Comparison of ENCODE assay signal across 9 mouse cellular contexts in the genomic region with DNA sequence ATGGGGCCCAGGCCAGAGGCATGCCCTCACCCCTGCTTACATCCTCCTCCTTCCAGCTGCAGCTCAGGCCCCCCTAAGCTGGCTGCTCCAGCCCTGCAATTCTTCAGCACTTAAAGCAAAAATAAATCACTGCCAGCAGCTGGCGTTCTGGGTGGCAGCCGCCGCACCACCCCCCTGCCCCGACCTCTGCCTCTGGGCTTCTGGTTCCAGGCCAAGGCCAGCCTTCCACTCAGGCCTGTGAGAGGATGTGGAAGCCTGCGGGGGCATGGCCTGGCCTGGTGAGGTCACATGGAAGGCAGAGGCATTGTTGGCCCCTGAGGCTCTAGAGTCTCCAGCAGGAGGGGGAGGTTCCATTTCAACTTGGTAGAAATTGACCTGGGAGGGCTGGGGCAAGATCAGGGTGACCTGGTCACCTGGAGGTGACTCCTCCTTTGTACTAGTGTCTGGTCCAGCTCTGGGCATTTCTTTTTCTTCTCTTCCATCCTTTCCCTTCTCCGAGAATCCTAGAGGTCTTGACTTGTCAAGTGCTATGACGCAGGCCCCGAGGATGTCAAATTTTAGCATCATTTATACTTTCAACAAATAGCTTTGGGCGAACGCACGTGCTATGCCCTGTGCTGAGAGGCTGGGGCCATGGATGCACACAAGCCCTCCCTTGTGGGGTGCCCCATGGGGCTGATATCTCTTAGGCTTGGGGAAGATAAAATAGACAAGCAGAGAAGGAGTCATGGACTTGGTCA. TPM values are rescaled to one million over a fixed set of nuclear protein-coding genes. Genes with fewer than 3 reads are reported as not detected.
A peak's percentile ranks its signal among the peaks of the same experiment; 100 is the strongest.
DNase-seq lines count a peak whose midpoint lies in the region; ATAC-seq and TF ChIP-seq lines count a peak whose summit lies in the region.
"Had no signal": no experiment of that assay in that cellular context is flagged by ENCODE, and none has a peak within 500 bp of the region (broad histone marks: within the 10 kb centered on the region; RNA-seq: fewer than 3 reads in every experiment).

No protein-coding gene starts in this region.

- no peak for ATAC-seq in hindbrain, embryonic 12.5 days (ENCODE audit: low FRiP score)
- ATAC-seq in intestine, postnatal 0 days = no peak

- no peaks in the 10 kb centered on the region for H3K9me3 ChIP-seq in hindbrain, embryonic 10.5 days
- no peaks in the 10 kb centered on the region for H3K9me3 ChIP-seq in hindbrain, embryonic 12.5 days (replicated peaks)
- no peaks in the 10 kb centered on the region for H3K9me3 ChIP-seq in intestine, postnatal 0 days (ENCODE audit: control insufficient read depth)
- H3K9me3 ChIP-seq: liver, embryonic 15.5 days had no signal

- TF ChIP-seq POLR2A in kidney, adult 2 months (IDR thresholded peaks at IDR 0.05; ENCODE audit: low read depth, low read length) = no peak

- DNase-seq in hindbrain, embryonic 10.5 days (ENCODE audit: low spot score) = no peak
- DNase-seq in cerebellum, postnatal 10 days = peak; percentile 59
- DNase-seq in kidney, adult 2 months = peak; percentile 70
- DNase-seq in mesoderm, embryonic 11.5 days (ENCODE audit: low read depth, low spot score) = peak; percentile 36
- no peak for DNase-seq in B cell, adult 2 months
- no peak for DNase-seq in right cerebral cortex, postnatal 14 days

- WGBS in hindbrain, embryonic 10.5 days = 58% methylated on average over 11 of the region's 11 CpGs
- 57% methylated on average over 11 of the region's 11 CpGs for WGBS in hindbrain, embryonic 12.5 days
- 47% methylated on average over 11 of the region's 11 CpGs for WGBS in kidney, adult 2 months
- 55% methylated on average over 11 of the region's 11 CpGs for WGBS in intestine, postnatal 0 days

- H3K4me3 ChIP-seq in hindbrain, embryonic 10.5 days = no peak overlapping the region
- H3K4me3 ChIP-seq in hindbrain, embryonic 12.5 days = no peak overlapping the region
- no peak overlapping the region for H3K4me3 ChIP-seq in kidney, adult 2 months (ENCODE audit: insufficient read depth, low read depth, low read length)
- H3K4me3 ChIP-seq in intestine, postnatal 0 days (ENCODE audit: low read depth, low read length) = no peak overlapping the region
- H3K4me3 ChIP-seq: liver, embryonic 15.5 days had no signal

- H3K4me2 ChIP-seq in hindbrain, embryonic 12.5 days (replicated peaks) = no peak overlapping the region
- H3K4me2 ChIP-seq in intestine, postnatal 0 days (replicated peaks; ENCODE audit: low read depth) = no peak overlapping the region
- H3K4me2 ChIP-seq: liver, embryonic 15.5 days had no signal

- peaks cover 34% of the 10 kb centered on the region for H3K27me3 ChIP-seq in hindbrain, embryonic 10.5 days (ENCODE audit: insufficient read depth, poor library complexity, severe bottlenecking)
- peaks cover 23% of the 10 kb centered on the region for H3K27me3 ChIP-seq in hindbrain, embryonic 12.5 days
- no peaks in the 10 kb centered on the region for H3K27me3 ChIP-seq in kidney, adult 2 months (replicated peaks; ENCODE audit: control insufficient read depth, insufficient read depth, low read length)
- H3K27me3 ChIP-seq in intestine, postnatal 0 days (replicated peaks; ENCODE audit: control insufficient read depth, insufficient read depth, low read length) = peaks cover 12% of the 10 kb centered on the region

- peak overlapping the region; percentile 41; the same call in 1 of the 2 replicates for H3K27ac ChIP-seq in hindbrain, embryonic 10.5 days
- H3K27ac ChIP-seq in hindbrain, embryonic 12.5 days = no peak overlapping the region
- no peak overlapping the region for H3K27ac ChIP-seq in kidney, adult 2 months (ENCODE audit: insufficient read depth, low read depth, low read length)
- H3K27ac ChIP-seq in intestine, postnatal 0 days (ENCODE audit: low read depth, low read length) = no peak overlapping the region
- H3K27ac ChIP-seq: liver, embryonic 15.5 days had no signal

- no peak for TF ChIP-seq CTCF in kidney, adult 2 months (conservative IDR thresholded peaks at IDR 0.05; ENCODE audit: insufficient read depth, insufficient read length, low read depth, low read length)
- TF ChIP-seq CTCF in intestine, postnatal 0 days (IDR thresholded peaks at IDR 0.05; ENCODE audit: low read depth) = no peak

- peaks cover 37% of the 10 kb centered on the region for H3K4me1 ChIP-seq in hindbrain, embryonic 10.5 days (replicated peaks)
- H3K4me1 ChIP-seq in hindbrain, embryonic 12.5 days = peaks cover 32% of the 10 kb centered on the region
- H3K4me1 ChIP-seq in kidney, adult 2 months (ENCODE audit: control insufficient read depth, insufficient read depth, low read length) = peaks cover 13% of the 10 kb centered on the region; the same call in 1 of the 2 replicates
- no peaks in the 10 kb centered on the region for H3K4me1 ChIP-seq in intestine, postnatal 0 days (replicated peaks; ENCODE audit: control insufficient read depth, insufficient read depth, low read length)
- H3K4me1 ChIP-seq: liver, embryonic 15.5 days had no signal

- no peak overlapping the region for H3K9ac ChIP-seq in hindbrain, embryonic 12.5 days
- no peak overlapping the region for H3K9ac ChIP-seq in intestine, postnatal 0 days (ENCODE audit: low read depth, low read length)
- H3K9ac ChIP-seq: liver, embryonic 15.5 days had no signal

- no peaks in the 10 kb centered on the region for H3K36me3 ChIP-seq in hindbrain, embryonic 10.5 days
- no peaks in the 10 kb centered on the region for H3K36me3 ChIP-seq in hindbrain, embryonic 12.5 days
- H3K36me3 ChIP-seq in kidney, adult 2 months (ENCODE audit: control insufficient read depth, insufficient read depth, low read length) = no peaks in the 10 kb centered on the region
- H3K36me3 ChIP-seq in intestine, postnatal 0 days (ENCODE audit: control insufficient read depth, insufficient read depth) = no peaks in the 10 kb centered on the region
- H3K36me3 ChIP-seq: liver, embryonic 15.5 days had no signal

RNA-seq across cellular contexts. Expression of a gene that starts 6.0 kb away (rescaled TPM):
- polyA plus RNA-seq in hindbrain, embryonic 10.5 days (2016; fragmentation: Nextera tagmentation; extraction: Ambion mirVana) = 2.9 and 3.7 TPM in 2 replicates
- 2.7 and 3.2 TPM in 2 replicates for polyA plus RNA-seq in hindbrain, embryonic 12.5 days (2016; fragmentation: Nextera tagmentation; extraction: Ambion mirVana)
- 4.6 and 5.7 TPM in 2 replicates for polyA plus RNA-seq in kidney, adult 2 months (2012; rRNA removed)
- 0.58 and 0.76 TPM in 2 replicates for polyA plus RNA-seq in intestine, postnatal 0 days (2015; fragmentation: Nextera tagmentation; extraction: Ambion mirVana)
- polyA plus RNA-seq: liver, embryonic 15.5 days had no signal

Comparison
In these comparisons a context has a peak if more than half of its experiments do, and no peak if none do; other contexts are left out.
1. DNase-seq: peak in cerebellum, postnatal 10 days (2 of 2), kidney, adult 2 months (single experiment) and mesoderm, embryonic 11.5 days (single experiment); none in hindbrain, embryonic 10.5 days (single experiment), B cell, adult 2 months (0 of 2) and right cerebral cortex, postnatal 14 days (single experiment).